Mouse (Mus musculus) ES-Bruce4 (cell line): Measurements from ENCODE around the gene Tial1.

Experiments used
- CTCF ChIP-seq: IDR thresholded peaks from one replicate; pipeline ENCODE4 v1.8.1; 2011; ENCODE audit warnings: low read depth, low read length
- EP300 ChIP-seq: IDR thresholded peaks from 2 replicates; pipeline ENCODE4 v1.6.1; 2011; ENCODE audit warnings: low read depth, low read length; ENCODE audit not compliant: insufficient read depth
- POLR2A ChIP-seq: IDR thresholded peaks from one replicate; pipeline ENCODE4 v1.8.1; 2011; ENCODE audit warnings: low read length; ENCODE audit not compliant: insufficient read depth

DNA sequence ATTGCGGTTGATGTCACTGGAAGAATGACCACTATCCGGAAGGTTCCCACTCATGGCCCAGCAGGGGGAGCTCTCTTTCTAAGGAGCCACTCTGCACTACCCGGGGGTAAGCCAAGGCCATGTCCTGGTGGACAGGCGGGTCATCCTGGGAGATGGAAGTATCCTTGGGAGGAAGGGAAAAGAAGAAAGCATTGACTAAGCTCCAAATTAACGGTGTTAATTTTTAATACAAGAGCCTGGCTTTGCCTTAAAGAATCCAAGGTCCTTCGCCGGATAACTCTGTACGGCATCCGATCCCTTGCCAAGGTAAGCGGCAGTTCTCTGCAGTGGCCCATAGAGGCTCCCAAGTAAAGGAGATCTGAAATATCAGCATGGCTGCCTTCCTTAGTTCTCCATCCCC is 12.8 kb upstream of the Tial1 start:
- TF ChIP-seq CTCF = peak; percentile 84
- TF ChIP-seq EP300 = no peak
- TF ChIP-seq POLR2A = no peak
